Mouse (Mus musculus) layer of hippocampus, adult 2 months (tissue): ENCODE measurements around the gene Ppp1r36. TPM values are rescaled to one million over a fixed set of nuclear protein-coding genes. Genes with fewer than 3 reads are reported as not detected.
A peak's percentile ranks its signal among the peaks of the same experiment; 100 is the strongest.

Experiments
- DNase-seq, 2 experiments: peaks; one replicate each; pipeline ENCODE4 v3.0.0; 2022; ENCODE audit warnings: low spot score in 2 of 2
- H3K27ac ChIP-seq: fragments of 200-600 bp; 2 replicates; pipeline ENCODE4 v1.8.1; 2022
- H3K4me3 ChIP-seq: fragments of 200-600 bp; 2 replicates; pipeline ENCODE4 v1.8.1; 2022; ENCODE audit warnings: mild to moderate bottlenecking
- CTCF ChIP-seq: fragments of 200-600 bp; conservative IDR thresholded peaks from 2 replicates; pipeline ENCODE4 v1.8.1; 2022; ENCODE audit warnings: antibody characterized with exemption, mild to moderate bottlenecking, moderate library complexity
- total RNA-seq, 2 experiments: library from RNA; stranded (reverse); gene quantifications; 2 replicates each; pipeline ENCODE4 v1.2.3; 2021

Ppp1r36 gene
- total RNA-seq, 2 experiments from 2014 or later: 1.9 TPM

DNA sequence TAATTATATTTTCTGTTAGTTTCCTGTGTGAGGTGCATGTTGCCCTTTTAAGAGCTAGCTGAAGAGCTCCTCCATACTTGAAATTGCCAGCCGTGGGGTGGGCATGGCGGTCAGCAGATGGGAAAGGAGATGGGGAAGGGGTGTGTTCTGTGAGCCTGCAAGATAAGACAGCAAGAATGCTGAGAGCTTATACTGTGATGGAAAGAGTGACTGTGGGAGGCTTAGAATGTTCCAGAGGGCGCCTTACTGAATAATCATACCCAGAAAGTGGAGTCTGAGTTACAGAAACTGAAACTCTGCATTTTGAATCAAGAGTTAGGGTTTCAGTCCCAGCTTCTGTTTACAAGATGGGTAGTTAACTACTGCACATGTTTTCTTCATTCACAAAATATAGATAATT is 41.8 kb upstream of the Ppp1r36 start:
- TF ChIP-seq CTCF: no peak
- no peak for DNase-seq
- no peak overlapping the region for H3K4me3 ChIP-seq
- no peak overlapping the region for H3K27ac ChIP-seq

GRCm38 (mm10) chr12:76376649-76377048 is 40.7 kb upstream of the Ppp1r36 start:
- Histone ChIP-seq H3K4me3 (no peak overlapping the region), H3K27ac (peak overlapping the region; percentile 79; the same call in 1 of the 2 replicates)
- DNase-seq: no peak
- peak; percentile 79 for TF ChIP-seq CTCF

GRCm38 (mm10) chr12:76377059-76377458 is 40.3 kb upstream of the Ppp1r36 start:
- no peak overlapping the region for H3K4me3 ChIP-seq
- no peak for TF ChIP-seq CTCF
- DNase-seq: no peak
- peak overlapping the region; percentile 79; the same call in 1 of the 2 replicates for H3K27ac ChIP-seq

DNA sequence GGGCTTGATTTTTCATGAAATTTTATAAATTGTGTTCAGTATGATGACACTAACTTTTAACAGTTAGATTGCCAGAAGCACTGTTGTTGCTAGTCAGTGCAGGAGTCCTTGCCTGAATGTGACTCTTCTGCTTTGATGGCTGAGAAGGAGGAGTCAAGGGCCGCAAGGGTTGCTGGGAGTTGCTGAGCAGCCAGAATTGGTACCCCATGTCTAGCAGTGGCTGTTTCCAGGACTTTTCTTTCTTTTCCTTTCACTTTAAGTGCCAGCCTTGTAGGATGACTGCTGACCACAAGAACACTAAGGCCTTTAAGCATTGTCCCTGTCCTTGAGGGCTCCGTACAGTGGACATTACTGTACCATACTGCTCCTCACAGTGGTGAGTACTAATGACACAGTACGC is 39.6 kb upstream of the Ppp1r36 start:
- H3K4me3 ChIP-seq: no peak overlapping the region
- no peak for DNase-seq
- H3K27ac ChIP-seq: peak overlapping the region; percentile 79
- no peak for TF ChIP-seq CTCF

- no peak overlapping the region for H3K4me3 ChIP-seq
- H3K27ac ChIP-seq: peak overlapping the region; percentile 79; the same call in 1 of the 2 replicates
- no peak for DNase-seq
- no peak for TF ChIP-seq CTCF
Measured at GRCm38 (mm10) chr12:76378556-76378955, 38.8 kb upstream of the Ppp1r36 start.

- no peak overlapping the region for H3K4me3 ChIP-seq
- no peak overlapping the region for H3K27ac ChIP-seq
- no peak for TF ChIP-seq CTCF
- DNase-seq: no peak
Measured at GRCm38 (mm10) chr12:76380151-76380550, 37.2 kb upstream of the Ppp1r36 start.

GRCm38 (mm10) chr12:76385342-76385741 is 32.0 kb upstream of the Ppp1r36 start:
- no peak for DNase-seq
- no peak overlapping the region for H3K27ac ChIP-seq
- no peak overlapping the region for H3K4me3 ChIP-seq
- no peak for TF ChIP-seq CTCF

- no peak for TF ChIP-seq CTCF
- DNase-seq: no peak
- Histone ChIP-seq H3K27ac (no peak overlapping the region), H3K4me3 (no peak overlapping the region)
Measured at GRCm38 (mm10) chr12:76388794-76389193, 28.5 kb upstream of the Ppp1r36 start.

DNA sequence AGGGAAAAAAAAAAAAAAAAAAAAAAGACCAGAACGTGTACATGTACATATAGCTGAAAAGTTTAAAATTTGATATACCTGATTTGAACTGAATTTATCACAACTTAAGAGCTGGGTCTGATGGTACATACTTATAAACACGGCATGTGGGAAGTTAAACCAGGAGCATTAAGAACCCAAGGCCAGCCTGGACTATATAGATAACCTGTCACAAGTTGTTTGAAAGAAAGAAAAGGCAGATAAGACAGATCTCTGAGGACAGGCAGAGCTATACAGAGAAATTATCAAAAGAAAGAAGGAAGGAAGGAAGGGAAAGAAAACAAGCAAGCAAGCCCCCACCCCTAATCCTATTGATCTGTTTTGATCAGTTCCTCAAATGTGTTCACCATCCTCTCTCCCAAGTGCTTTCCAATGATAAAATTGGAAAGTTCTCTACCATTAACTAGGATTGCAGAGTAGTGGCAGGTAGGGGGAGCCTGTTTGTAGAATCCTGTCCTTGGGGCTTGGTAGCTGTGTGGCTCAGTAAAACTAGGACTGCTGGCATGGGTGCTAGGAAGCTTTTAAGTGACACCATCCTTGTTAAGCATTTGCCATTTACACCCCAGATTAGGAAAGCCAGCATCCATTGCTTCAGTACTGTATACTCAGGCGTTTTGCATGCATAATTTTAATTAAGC is 25.6 kb upstream of the Ppp1r36 start:
- no peak for DNase-seq
- Histone ChIP-seq H3K27ac (no peak overlapping the region), H3K4me3 (no peak overlapping the region)
- TF ChIP-seq CTCF: peak; percentile 26

- Histone ChIP-seq H3K27ac (no peak overlapping the region), H3K4me3 (no peak overlapping the region)
- TF ChIP-seq CTCF: no peak
- no peak for DNase-seq
Measured at GRCm38 (mm10) chr12:76392979-76393378, 24.4 kb upstream of the Ppp1r36 start.

GRCm38 (mm10) chr12:76397281-76397680 is 20.1 kb upstream of the Ppp1r36 start:
- Histone ChIP-seq H3K4me3 (no peak overlapping the region), H3K27ac (no peak overlapping the region)
- DNase-seq: no peak
- no peak for TF ChIP-seq CTCF

- Histone ChIP-seq H3K27ac (no peak overlapping the region), H3K4me3 (no peak overlapping the region)
- TF ChIP-seq CTCF: peak; percentile 59
- DNase-seq: no peak
Measured at GRCm38 (mm10) chr12:76401674-76402073, 15.7 kb upstream of the Ppp1r36 start.

DNA sequence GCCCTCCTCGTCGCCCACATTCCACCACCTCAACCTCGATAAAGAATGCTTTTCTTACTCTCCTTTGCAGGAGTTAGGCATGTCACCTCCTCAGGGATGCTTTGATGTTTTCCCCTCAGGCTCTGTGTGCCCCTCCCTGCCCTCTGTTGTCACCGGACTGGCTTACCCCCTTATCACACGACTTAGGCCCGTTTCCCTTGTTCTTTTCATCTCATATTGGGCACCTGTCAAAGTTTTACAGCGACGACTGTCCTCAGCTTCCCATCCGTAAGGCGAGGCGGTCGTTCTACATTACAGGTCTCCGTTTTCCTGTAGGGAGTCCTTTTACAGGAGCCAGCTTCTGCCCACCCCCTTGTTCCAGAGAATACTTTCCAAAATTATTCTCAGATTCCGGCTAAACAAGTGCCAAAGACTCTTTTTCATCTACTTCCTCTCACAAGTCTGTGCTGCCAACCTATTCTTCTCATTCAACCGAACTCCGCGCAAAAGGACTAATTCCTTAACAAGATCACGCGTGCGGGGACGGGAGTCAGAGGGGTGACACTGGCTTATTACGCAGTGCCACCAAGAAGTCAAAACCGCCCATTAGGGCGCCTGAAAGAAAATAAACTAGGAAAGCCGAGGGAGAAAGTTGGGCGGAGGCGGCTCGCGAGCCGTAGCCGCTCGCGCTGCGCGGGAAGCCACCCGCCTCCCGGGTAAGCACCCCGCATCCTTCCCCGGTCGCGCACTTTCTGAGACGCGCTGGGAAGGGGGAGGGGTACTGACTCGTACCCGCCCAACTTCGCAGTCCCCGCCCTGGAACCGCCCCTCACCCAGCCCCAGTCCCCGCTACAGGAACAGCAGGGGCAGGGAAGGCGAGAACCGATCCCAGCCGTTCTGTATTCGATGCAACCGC is 14.1 kb upstream of the Ppp1r36 start:
- no peak for TF ChIP-seq CTCF
- Histone ChIP-seq H3K27ac (peak overlapping the region; percentile 93), H3K4me3 (peak overlapping the region; percentile 87)
- DNase-seq: no peak
